Mouse (Mus musculus) gastrocnemius, adult 8-10 months (tissue): ENCODE results near the gene Obsl1. TPM values are rescaled to one million over a fixed set of nuclear protein-coding genes. Genes with fewer than 3 reads are reported as not detected.

Experiments used
- DNase-seq, 2 experiments: peaks; one replicate each; pipeline ENCODE4 v3.0.0; 2022; ENCODE audit warnings: low spot score in 2 of 2
- total RNA-seq, 4 experiments: library from RNA; stranded (reverse); gene quantifications; 2 replicates each; pipeline ENCODE4 v1.2.4; 2022

Obsl1 gene
- total RNA-seq, 4 experiments from 2014 or later = 22.2 to 38.4 (median 28.3) TPM

GRCm38 (mm10) chr1:75487405-75488161 is 18.7 kb downstream of the Obsl1 start:
- DNase-seq = no peak

DNA sequence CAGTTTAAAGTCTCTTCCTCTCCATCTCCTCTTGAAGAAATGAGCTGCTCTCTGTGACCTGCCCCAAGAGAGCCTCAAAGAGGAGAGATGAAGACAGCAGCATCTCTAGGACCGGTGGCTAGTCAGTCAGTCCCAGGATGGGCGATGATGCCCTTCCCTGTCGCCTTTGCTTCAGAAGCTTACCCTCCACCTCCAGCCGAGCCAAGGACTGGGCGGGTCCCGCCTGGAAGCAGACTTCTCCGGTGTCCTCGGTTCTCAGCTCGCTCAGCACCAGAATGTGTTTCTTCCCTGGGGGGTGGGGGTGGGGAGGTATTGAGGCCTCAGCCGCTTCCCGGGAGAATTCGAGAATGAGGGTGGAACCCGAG is 19.2 kb downstream of the Obsl1 start:
- DNase-seq = no peak

DNA sequence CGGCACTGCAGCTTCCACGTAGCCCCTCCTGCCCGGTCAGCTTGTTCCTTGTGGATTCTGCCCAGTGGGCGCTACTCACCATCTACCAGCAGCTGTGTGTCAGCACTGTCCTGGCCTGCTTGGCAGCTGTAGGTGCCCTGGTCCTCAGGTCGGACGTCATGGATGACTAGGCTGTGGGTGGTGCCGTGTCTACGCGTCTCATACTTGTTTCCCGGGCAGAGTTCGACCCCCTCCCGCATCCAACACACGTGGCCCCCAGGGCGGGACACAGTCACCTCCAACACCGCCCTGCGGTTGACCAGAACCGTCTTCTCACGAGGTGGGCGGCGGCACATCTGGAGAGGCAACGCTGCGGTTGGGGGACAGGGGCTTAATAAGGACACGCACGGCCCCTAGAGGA is 19.7 kb downstream of the Obsl1 start:
- no peak for DNase-seq

GRCm38 (mm10) chr1:75480735-75481134 is 25.5 kb downstream of the Obsl1 start:
- DNase-seq = no peak

- DNase-seq = no peak
These were observed 26.2 kb downstream of the Obsl1 start for GRCm38 (mm10) chr1:75480036-75480435.

- no peak for DNase-seq
These were observed 26.6 kb downstream of the Obsl1 start for GRCm38 (mm10) chr1:75479635-75479989.

GRCm38 (mm10) chr1:75478916-75479634 is 27.2 kb downstream of the Obsl1 start, which contains the start of the genes Chpf and Tmem198:
Gene Chpf (minus strand): TSS chr1:75479307.
Gene Tmem198 (plus strand): TSS chr1:75479532.
- peak; percentile 87 to 90 for DNase-seq

GRCm38 (mm10) chr1:75478497-75478896 is 27.8 kb downstream of the Obsl1 start:
- DNase-seq = no peak

DNA sequence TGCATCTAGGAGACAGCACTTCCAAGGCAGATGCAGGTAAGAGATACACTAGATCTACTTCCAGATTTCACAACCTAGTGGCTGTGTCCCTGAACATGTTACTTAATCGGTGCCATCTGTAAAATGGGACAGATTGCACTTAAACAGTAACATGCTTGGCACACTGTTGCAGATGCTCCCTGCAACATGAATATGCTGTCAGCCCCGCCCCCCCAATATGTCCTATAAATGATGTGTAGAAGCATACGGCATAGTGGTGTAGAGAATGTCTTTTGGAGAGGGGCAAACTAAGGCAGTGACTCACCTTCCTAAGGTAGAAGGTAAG is 28.3 kb downstream of the Obsl1 start:
- no peak for DNase-seq

DNA sequence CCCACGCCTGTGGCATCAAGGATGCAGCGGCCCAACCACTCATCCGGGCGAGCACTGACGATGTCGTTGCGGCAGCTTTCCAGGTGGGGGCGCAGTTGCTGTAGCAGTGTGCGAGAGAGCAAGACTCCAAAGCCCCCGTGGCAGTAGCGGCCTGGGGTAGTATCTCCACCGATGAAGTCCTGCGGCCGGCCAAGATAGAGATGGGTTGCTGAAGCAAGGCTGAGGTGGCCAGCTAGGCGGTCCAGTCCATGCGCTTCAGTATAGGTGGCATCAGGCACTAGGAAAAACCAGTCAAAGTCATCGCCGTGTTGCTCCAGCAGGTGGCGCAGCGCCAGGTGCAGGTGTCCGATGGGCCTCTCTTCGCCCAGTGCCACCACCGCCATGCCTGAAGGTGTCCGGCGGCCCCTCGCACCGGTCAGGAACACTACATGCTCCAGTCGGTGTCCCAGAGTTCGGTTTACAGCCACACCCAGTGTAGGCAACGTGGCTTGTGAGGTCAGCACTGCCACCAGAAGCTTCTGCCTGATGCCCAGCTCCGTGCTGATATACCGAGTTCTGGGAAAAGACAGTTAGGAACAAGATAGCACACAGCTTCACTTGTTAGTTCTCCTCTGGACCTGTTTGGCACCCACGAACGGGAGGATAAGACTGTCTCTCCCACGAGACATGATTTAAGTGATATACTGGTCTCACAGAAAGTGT is 28.8 kb downstream of the Obsl1 start:
- peak; percentile 56 to 69 for DNase-seq

DNA sequence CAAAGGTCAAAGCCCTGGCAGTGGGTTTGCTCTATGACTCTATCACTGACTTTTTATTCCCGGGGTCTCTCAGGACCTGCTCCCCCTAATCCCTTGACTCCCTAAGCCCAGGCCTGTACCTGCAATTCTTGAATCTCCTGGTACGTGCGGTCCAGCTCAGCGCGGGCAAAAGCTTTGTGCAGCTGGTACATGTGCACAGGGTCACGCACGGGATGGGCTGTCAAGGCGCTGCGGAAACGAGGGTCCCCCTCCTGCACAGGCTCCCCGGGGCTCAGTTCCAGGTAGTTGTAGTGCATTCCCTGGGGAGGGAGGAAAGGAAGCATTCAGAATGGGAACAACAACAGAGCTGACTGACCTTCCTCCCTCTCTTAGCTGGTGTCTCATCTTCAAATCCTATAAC is 29.8 kb downstream of the Obsl1 start:
- no peak for DNase-seq

- no peak for DNase-seq
These were observed 36.9 kb downstream of the Obsl1 start for GRCm38 (mm10) chr1:75469287-75469825.

GRCm38 (mm10) chr1:75467215-75467927 is 38.9 kb downstream of the Obsl1 start:
- peak; percentile 66 to 73 for DNase-seq

DNA sequence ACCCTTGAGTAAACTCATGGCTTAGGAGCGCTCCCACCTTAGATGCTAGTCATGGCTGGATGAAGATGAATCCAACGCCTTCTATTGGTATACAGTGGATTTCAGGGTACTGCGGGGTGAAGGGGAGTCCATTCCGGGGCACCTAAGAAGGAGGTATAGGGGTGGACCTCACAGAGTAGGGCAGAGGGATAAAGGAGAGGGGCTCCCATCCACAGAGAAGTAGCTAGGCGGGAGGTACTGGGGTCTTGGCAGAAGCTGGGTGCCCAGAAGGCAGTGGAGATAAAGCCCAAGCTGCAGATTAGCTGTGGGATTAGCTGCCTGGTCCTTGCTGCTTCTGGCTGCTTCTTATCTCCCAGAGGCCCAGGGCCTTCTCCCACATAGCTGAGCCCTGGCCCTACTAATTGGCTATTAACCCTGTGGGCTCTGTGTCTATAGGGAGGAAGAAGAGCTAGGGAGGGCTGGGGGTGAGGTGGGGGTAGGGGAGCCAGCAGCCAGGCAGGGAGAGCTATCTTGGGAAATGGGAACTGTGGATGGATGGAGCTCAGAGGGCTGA is 42.5 kb downstream of the Obsl1 start:
- DNase-seq = no peak

- DNase-seq = no peak
These were observed 43.6 kb downstream of the Obsl1 start for GRCm38 (mm10) chr1:75462636-75463035.

- no peak for DNase-seq
These were observed 46.0 kb downstream of the Obsl1 start for GRCm38 (mm10) chr1:75460297-75460696.

- no peak for DNase-seq
These were observed 47.2 kb downstream of the Obsl1 start for GRCm38 (mm10) chr1:75458789-75459684.

- DNase-seq = no peak
These were observed 48.0 kb downstream of the Obsl1 start for GRCm38 (mm10) chr1:75458025-75458788.

GRCm38 (mm10) chr1:75457710-75458024 is 48.6 kb downstream of the Obsl1 start:
- DNase-seq = no peak
